Mouse (Mus musculus) heart, adult 18-20 months (tissue): Measurements from ENCODE around the gene Pou2f1. TPM values are rescaled to one million over a fixed set of nuclear protein-coding genes. Genes with fewer than 3 reads are reported as not detected.
A peak's percentile ranks its signal among the peaks of the same experiment; 100 is the strongest.

Source experiments
- DNase-seq, 2 experiments: peaks; one replicate each; pipeline ENCODE4 v3.0.0; 2021 to 2022; ENCODE audit warnings: mixed read lengths in 1 of 2
- total RNA-seq, 2 experiments: library from RNA; stranded (reverse); gene quantifications; 2 replicates each; pipeline ENCODE4 v1.2.3; 2021

The Pou2f1 gene
- total RNA-seq, 2 experiments from 2014 or later, result 6.0 to 11.4 TPM

DNA sequence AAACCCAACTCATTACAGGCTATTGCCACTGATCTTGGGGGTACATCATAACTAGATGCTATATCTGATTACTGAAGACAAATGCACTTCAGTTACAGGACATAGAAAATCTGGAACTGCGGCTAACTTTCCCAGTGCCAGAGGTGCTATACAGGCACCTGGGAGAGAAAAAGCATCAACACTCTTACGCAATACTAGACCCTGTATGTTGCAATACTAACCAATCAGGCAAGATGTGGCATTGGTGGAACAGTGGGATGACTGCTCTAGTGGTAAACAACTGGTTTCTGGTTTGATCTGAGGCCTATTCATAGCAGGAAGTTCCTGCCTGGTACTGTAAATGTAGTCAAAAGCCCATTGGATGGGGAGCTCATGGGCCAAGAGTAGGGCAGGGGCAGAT lies 123.7 kb downstream of the Pou2f1 start:
- no peak for DNase-seq

DNA sequence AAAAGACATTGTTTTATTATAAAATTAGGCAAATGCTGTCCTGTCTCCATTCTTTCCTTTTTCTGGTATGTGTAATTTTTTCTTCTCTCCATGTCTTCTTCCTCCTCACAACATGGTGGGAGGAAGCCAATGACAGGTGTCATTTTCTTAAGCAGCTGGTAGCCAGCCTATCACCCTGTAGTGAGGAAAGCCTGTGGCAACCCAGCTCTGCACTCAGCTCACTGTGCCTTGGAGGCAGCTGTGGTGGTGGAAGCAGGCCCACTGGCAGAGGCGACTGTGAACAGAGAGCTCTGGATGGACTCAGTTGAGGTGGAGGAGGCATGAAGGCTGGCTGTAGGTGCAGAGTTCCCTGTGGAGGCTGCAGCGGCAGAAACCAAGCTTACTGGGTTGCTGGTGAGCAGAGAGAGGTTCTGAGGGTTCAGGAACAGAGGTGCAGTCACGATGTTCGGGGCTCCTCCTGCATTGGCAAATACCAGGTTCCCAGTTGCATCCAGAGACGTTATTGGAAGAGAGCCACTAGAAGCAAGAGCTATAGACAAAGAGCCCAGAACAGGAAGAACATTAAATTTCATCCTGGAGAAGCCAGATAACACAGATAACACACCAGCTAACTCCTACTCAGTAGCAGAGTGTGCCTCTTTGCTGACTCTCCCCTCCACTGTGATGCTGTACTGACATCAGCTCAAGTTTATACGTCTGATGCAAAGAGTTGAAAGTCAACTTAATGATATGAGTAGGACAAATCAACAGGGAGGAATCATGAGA lies 126.8 kb downstream of the Pou2f1 start:
- DNase-seq, result no peak

DNA sequence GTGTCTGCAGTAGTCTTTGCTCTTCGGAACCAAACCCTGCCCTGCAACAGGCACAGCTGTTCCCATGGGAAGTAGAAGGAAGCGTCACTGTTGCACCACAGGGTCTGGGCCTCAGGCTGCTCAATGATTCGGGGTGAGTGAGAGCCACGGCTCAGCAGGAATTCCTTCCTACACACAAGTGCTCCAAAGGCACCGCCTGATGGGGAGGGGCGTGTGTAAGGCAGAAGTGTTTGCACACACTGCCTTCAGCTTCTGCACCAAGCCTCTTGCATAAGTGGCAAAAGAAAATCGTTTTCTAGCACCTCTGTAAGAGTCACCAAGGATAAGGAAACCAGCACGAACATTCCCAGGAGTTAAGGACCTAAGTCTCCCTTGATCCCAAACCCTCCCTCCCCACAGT lies 127.8 kb downstream of the Pou2f1 start:
- no peak for DNase-seq

DNA sequence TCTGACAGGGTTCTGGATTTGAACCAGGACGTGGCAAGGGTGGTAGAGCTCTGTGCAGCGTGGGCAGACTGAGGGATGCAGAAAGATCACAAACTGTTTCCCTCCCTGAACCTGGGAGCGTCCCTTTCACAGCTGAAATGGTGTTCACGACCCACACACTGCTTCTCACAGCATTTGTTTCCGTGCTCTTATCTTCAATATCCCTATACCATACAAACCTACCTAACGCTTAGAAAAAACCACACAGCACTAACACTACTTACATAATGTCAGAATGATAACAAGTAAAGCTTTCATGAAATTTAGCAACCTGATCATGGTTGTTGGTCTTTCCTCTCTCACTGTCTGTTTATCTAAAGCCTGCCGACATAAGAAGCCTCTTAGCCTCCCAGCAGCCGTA lies 133.8 kb downstream of the Pou2f1 start:
- no peak for DNase-seq

DNA sequence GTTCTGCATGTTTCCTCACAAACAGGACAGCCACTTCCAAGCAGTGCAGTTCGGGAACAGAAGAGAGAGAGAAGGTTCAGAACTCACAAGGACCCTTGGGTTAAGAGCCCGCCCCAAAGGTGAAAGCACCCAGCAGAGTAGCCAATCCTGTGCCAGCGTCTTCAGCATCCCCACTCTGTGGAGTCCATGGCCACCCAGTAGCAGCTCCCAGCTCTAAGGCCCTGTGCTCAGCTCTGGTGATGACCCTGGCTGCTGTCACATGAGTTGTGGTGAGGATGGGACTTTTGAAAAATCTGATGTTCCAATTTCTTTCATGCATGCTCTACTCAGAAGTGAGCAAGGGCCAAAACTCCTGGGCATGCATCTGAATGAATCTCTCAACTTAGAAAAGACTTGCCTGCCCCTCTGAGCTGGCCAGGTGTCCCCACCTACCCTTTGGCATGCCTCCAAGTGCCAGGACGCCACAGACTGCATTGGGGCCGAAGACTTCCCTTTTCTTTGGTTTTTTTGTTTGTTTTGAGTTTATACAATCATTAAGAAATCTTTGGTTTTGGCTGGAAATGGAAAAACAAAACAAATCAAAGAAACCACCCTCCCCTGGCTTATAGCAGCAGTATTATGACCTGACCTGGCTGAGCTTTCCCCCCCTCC lies 135.7 kb downstream of the Pou2f1 start:
- DNase-seq, result no peak

DNA sequence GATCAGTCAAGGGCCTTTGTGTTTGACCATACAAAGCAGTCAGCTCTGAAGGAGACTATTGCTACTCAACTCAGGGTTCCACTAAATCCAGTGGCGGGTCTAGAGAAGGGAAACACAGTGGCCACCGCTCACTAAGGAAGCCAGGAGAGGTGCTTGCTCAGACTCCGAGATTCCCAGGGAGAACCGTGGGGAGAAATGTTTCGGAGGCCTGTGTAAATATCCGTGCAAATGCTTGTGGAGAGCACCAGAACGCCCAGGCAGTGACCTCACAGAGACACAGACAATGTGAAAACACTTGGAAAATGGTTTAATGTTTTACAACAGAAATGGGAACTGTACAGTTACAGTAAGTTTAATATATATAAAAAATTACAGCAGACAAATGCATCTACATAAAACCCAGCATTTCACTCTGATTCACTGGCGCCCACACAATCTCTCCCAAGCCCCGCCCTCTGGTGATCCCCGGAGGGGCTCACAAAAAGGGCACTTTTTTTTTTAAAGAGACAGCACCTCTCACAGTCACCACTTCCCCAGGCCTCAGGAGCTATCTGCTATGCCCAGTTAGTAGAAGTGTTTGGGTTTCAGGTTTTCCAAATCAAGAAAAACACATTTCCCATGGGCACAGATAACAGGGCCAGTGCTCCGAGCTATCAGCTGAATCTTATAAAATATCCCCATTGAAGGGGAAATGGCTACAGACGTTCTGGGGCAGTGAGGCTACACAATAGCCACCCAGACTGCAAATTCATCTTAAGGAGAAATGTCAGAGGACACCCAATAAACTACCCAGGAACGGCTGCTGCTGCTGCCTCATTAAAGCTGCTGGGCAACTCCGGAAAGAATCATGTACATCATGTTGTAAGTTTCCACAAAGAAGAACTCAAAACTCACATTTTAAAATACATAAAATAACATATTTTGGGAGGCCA lies 137.3 kb downstream of the Pou2f1 start:
- no peak for DNase-seq

DNA sequence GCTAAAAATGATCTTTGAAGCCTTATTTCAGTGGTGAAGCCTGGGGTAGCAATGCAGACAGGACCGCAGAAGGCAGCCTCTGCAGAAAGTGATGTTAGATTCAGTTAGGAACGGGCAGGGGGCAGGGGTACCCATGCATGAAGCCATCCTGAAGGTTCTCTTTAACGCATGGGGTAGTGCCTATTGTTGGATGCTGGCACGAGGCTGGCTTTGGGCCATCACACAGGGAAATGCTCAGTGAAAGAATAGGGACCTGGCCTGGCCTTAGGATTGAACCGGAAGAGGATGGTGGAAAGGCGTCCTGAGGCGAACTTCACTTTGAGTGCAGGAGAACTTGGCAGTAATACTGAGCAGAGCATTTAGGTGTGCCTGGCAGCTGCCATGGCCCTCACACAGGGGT lies 140.4 kb downstream of the Pou2f1 start:
- no peak for DNase-seq

DNA sequence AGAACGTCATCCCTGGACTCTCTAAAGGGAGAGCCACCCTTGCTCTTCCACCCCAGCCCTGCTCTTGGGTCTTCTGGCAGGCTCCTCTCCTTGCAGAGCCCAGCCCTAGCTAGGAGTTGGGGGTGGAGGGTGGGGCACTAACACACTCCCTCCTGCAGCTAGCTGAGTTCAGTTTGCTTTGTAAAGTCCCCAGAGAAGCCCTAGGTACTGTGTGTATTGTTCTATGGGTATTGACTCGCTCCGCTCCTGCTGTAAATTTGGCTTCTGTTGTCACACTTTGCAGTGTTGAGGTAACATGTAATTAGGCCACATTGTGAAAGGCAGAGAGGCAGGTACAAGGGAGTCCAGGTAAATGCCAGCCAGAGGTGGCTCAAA lies 141.3 kb downstream of the Pou2f1 start:
- no peak for DNase-seq

DNA sequence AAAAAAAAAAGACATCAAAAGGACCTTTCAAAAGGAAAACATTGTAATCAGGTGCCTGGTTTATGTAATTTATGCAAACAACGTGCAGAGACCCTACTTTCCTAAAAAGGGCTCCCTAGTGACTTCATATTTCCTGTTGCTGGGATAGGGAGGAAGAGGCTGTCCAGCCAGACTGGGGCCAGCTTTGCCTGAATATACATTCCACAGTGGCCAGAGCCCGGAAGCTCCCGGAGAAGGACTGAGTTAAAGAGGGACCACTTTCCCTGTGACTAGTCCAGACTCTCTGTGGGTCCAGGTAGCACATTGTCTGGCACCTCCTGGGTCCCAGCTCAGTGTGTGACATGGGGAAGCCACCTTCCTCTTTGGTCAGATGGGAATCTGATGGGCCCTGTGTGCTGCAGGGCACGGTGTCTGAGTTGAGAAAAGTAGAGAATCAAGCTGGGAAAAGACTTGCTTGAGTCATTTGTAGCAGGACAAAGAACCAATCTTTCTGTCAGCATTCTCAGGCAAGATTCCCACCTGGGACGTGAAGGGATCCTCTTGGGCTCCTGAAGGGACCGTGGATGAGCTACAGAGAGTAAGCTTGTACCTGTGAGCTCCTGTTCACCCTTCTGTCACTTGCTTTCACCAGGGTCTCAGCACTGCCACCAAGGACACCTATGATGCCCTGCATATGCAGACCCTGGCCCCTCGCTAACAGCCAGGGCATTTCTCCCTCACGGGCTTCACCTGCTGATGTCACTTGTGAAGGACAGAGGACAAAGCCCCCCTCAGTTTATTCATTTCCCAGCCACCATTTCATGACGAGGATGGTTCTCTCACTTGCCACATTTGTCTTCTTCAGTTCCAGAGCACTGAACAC lies 141.9 kb downstream of the Pou2f1 start:
- no peak for DNase-seq

DNA sequence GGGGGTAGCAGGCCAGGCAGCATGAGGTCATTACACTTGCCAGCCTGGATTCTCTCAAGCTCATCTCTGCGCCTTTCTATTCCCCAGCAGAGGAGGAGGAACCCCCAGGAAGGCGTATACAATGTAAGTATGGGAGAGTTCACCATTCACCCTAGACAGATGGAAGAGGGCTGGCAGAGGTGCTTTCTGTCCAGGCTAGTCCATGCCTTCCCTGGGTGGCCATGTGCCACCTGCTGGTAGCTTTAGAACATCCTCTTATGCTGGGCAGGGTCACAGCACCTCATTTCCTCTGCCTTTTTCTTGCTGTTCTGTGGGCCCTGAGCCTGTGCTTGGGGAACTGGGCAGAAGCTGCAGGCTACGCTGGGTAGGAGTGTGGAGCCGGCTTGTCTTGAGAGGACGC lies 144.1 kb downstream of the Pou2f1 start:
- no peak for DNase-seq

DNA sequence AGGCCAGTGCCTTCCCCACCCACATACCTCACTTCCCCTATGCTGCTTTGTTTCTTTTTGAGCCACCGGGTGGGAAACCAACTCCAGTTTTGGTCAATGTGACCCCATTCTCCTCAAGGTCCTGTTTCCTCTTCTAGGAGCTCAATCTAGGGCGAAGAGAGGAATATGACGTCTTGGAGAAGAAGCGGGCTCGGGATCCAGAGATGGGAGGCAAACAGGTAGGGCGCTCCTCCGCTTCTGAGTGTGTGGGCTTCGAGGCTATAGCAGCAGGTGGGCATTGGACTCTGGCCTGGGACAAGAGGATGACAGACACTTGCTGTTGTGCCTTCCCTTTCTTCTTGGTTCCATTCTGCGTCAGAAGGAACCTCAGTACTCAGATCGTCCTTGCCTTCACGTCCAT lies 145.2 kb downstream of the Pou2f1 start:
- DNase-seq, result no peak

DNA sequence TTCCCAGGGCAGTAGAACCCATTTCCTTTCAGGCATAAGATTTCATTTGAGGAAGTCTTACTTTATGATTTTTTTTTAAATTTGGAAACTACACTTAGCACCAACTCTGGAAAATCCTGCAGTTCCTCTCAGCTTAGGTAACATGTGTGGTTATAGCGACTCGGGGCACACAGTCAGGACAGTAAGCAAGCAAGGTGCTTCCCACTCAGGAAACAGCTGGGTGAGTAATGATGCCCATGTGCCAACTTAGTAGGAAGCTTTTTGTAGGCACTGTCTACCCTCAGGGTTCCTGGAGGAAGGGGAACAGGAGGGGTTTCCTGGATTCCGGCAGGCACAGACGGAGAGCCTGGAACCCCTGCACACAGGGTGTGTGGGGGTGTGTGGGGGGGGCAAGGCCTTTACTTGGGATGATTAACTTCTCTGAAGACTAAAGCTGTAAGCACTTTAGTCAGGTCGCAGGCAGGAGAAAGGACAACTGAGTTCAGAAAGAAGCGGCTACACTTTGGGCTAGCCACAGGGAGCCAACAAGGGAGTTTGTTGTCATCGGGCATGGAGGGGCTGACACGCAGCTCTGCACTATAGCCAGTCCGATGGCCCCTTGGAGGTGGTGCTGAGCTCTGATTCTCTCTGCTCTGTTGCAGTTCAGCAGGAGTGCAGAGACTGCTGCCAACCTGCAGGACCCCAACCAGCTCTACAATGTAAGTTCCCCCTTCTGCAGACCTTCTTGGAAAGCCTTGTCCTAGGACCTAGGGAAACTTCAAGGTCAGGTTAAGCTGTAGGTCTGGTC lies 146.5 kb downstream of the Pou2f1 start:
- DNase-seq, result no peak

DNA sequence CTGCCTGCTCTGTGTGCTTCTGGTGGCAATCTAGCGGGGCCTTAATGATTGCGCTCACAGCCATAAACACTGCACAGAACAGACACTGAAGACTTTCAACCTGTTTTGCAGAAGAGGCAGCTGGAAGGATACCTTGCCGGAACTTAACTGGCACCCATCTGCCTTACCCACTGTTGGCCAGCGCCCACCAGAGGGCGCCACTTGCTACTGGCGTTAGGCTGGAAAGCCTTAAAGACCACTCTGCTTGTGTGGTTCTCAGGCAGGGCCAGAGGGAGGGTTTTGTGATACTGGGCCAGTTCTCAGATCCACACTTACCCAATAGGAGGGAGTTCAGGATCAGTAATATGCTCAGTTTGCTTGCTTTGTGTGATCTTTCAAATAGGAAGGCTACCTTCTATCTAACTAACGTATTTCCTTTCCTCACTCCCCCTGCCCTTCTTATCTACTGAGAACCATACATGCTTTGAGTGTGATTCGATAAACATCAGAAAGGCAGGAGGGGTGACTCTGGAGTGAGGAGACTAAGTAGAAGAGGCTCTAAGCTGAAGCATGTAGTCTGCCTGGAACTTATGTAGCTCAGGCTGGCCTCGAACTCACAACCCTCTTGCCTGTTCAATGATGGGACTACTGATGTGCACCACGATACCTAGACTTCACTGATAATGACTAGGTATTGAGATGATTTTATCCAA lies 148.6 kb downstream of the Pou2f1 start:
- peak; percentile 47 to 81 for DNase-seq

DNA sequence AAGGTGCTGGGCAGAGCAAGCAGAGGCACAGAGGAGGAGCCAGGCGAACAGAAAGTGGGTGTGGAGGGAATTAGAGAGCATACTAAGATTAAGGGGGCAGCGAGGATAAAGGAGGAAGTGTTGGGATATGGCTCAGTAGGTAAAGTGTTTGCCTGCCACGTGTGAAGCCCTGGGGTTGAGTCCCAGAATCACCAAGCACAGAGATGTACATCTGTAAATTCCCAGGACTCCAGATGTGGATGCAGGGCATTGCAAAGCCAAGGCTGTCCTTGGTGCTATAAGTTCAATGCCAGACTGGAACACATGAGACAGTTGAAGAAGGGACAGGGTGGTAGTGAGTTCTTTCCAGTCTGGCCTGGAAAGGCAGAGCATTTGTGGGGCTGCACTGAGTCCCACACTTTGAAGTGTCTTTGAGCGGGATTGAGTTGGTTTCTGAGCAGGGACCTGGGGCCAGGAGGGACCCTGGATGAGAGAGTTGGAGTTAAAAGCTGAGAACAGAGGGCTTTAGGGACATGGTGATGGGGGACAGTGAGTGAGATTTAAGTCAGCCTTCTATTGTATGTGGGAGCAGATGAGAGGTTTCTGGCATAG lies 149.3 kb downstream of the Pou2f1 start:
- no peak for DNase-seq

DNA sequence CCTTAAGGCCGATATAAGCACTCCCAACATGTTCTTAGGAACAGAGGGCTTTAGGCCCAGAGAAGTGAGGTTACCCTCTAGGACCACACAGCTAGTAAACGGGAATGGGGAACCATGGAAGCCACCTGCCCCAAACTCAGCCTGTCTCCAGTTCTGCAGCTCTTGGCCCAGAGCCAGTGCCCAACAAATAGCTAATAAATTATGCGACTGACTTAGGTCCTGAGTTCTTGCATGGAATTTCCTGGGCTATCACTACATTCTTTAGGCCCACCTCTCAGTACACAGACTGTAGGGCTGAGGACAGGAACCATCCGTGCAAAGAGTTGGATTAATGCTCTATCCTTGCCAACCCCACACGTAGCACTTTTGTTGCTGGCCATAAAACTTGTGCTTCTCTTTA lies 150.3 kb downstream of the Pou2f1 start:
- no peak for DNase-seq

DNA sequence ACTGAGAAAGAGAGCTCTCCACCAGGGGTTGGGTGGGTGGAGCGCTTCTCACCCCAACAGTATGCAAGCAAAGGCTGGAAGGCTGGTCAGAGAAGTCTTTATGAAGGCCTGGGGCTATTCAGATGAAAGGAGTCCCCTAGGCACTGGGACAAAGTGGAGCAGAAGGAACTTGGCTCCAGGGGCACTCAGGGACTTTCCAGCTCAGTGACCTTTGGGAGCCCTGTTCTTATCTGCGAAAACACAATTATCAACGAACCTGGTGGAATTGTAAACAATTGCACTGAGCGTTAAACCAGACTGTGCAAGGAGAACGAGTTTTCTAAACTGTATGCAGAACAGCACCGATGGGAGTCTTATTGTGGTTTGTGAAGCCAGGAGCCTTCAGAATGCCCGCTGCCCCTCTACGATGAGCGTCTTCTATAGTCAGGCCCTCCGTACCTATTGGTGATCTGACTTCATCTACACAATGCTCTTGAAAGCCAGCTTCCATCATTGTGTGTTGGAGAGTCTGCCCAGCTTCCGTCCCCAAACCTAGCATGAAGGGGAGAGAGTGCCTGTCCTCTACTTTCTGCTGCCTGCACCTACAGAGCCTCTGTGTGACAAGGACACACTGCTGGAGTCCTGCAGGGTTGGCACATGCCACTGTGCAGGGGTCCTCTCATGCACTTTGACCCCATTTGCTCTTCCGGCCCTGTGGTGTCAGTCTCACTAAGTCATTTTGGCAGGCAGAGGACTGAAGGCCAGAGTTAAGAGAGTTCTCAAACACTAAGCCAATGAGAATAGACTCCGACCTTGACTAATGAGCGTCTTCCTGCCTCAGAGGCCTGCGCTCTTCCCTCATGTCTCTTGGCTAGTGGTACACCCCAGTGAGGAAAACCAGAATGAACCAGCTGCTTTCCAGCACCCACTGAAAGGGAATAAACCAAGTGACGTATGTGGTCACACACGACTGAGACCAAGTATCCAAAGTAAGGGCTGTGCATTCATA lies 152.7 kb downstream of the Pou2f1 start:
- DNase-seq, result no peak

DNA sequence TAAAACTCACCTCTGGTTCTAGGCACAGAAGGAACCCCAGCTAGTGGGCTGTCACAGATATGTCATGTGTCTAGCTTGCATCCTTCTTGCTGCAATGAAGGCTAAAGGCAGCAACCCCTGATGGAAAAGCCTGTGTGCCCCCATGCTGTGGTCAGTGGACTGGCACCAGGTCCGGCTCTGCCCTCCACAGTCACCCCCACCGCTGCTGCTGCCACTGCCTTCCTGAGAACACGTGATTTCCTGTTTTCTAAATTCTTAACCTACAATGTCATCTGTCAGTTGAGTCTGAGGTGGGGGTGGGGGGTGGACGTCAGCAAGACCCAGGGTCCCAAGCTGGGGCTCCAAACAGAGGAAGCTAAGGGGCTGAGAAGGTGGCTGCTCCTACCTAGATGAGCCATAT lies 153.6 kb downstream of the Pou2f1 start:
- DNase-seq, result peak in 1 of 2 experiments; percentile 34

DNA sequence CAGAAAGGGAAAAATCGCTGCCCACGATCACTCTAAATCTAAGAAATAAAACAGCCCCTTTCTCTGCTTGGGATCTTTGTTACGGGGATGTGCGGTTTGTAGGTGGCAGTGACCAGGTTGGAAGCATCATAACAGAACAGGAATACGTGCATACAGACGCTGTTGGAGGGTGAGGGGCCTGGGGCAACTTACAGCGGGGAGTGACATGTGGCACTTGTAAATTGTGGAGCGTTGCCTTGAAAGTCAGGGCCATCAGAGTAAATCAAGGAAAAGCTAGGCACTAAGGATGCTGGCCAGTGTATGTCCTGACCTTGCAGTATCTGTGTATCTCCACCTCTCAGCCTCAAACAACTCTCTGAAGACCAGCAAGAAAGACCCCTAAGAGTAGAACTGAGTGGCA lies 154.1 kb downstream of the Pou2f1 start:
- no peak for DNase-seq

DNA sequence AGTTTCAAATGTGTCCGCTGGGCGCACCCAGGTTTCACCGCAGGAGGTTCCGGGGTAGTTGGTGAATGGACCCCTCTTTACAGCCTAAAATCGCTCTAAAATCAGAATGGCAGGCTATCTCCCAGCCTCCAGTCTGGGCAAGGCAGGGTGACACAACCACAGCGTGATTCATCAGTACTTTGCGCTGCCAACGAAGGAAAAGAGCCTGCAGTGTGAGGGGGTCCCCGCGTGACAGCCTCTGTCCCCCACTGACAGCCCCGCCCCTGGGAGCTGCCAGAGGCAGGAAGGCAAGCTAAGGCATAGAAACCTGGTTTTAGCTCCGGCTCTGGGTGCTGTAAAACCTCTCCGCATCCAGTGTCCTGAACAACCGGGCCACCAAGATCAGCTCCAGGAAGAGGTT lies 157.1 kb downstream of the Pou2f1 start:
- peak in 1 of 2 experiments; percentile 27 for DNase-seq
